In the genomic region with DNA sequence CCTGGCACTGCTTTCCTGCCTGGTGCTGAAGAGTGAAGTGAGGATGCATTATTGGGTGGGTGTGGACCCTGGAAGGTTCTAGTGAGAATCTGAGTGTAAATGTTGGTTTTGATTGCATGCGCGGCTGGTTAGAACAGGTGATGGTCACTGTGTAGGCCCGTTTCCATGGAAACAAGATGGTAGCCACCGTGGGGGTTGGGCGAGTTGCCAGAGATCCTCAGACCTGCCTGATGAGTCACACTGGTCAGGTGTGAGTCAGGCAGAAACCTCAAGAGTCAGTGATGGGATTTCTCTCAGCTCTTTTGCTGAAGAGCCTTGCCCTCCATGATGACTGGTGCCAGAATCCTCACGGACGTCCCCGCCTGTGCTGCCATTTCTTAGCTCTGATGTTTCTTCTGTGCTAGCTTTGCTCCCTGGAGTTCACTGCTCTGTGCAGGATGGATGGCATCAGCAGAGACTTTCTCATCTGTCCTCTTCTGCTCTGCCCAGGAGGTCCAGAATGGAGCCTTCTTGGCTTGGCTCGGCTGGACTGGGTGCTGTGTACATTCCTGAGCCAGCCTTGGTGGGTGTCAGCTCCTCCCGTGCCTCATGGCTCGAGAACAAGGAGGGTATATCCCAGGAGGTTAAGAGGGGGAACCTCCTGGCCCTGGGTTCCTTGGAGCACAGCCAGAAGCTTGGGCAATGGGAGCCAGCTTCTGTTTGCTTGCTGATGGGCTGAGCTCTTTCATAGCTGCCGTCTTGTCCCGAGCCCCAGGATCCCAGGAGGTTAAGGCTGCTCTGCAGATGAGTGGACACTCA, we compare ENCODE assay signal across 15 mouse cellular contexts. TPM values are rescaled to one million over a fixed set of nuclear protein-coding genes. Genes with fewer than 3 reads are reported as not detected.
DNase-seq lines count a peak whose midpoint lies in the region; ATAC-seq lines count a peak whose summit lies in the region.
"Had no signal": no experiment of that assay in that cellular context is flagged by ENCODE, and none has a peak within 500 bp of the region (broad histone marks: within the 10 kb centered on the region; RNA-seq: fewer than 3 reads in every experiment).

No protein-coding gene starts in this region.

- intact Hi-C loops in gastrocnemius, postnatal 14 days (cut with DNase I; ENCODE audit: low total_unique reads): no loop called here

- peak; percentile 47 to 56 for DNase-seq in left cerebral cortex, adult 18-20 months (ENCODE audit: low spot score in 2 of 2)
- DNase-seq in left cerebral cortex, adult 11 months (ENCODE audit: low spot score): no peak
- peak; percentile 98 to 99 for DNase-seq in cerebellum, postnatal 14 days
- DNase-seq in right cerebral cortex, postnatal 14 days: peak; percentile 47
- no peak for DNase-seq in embryo, embryonic 9.5 days (ENCODE audit: extremely low spot score)
- DNase-seq in kidney, postnatal 4 days: no peak
- DNase-seq in gastrocnemius, postnatal 14 days: no peak
- DNase-seq: adrenal gland, postnatal 10 days; gastrocnemius, postnatal 10 days; kidney, adult 18-20 months; liver; lung, embryonic 14.5 days; thymus, postnatal 36 days had no signal

- ATAC-seq in cerebellum, adult (ENCODE audit: insufficient number of reproducible peaks, low FRiP score, low TSS enrichment): peak; percentile 69; the same call in 1 of the 2 replicates
- ATAC-seq: midbrain, embryonic 16.5 days had no signal

RNA-seq across cellular contexts. Expression of gene Cacna1i, which starts 40.9 kb away (rescaled TPM):
- total RNA-seq in left cerebral cortex, adult 18-20 months (2021): 10 to 100 TPM; 58.9 to 60.7 TPM
- under 1 TPM; 0.02 to 0.07 TPM for total RNA-seq in gastrocnemius, postnatal 14 days (2021)

Comparison
In these comparisons a context has a peak if more than half of its experiments do, and no peak if none do; other contexts are left out.
1. DNase-seq: peak in left cerebral cortex, adult 18-20 months (2 of 2), cerebellum, postnatal 14 days (2 of 2) and right cerebral cortex, postnatal 14 days (single experiment); none in left cerebral cortex, adult 11 months (single experiment), embryo, embryonic 9.5 days (single experiment), kidney, postnatal 4 days (0 of 2) and gastrocnemius, postnatal 14 days (single experiment).
2. RNA of gene Cacna1i, which starts 40.9 kb away (total RNA-seq): 58.9 to 60.7 TPM in left cerebral cortex, adult 18-20 months; 0.02 to 0.07 TPM in gastrocnemius, postnatal 14 days; every median in the first group is over 10 times any median in the second.